21 mouse cellular contexts compared by ENCODE assay signal in genomic region chr11:120338786-120339185, GRCm38 (mm10). TPM values are rescaled to one million over a fixed set of nuclear protein-coding genes. Genes with fewer than 3 reads are reported as not detected.
A peak's percentile ranks its signal among the peaks of the same experiment; 100 is the strongest.
DNase-seq lines count a peak whose midpoint lies in the region; ATAC-seq and TF ChIP-seq lines count a peak whose summit lies in the region.
"Had no signal": no experiment of that assay in that cellular context is flagged by ENCODE, and none has a peak within 500 bp of the region (broad histone marks: within the 10 kb centered on the region; RNA-seq: fewer than 3 reads in every experiment).

No protein-coding gene starts in this region.

- H3K36me3 ChIP-seq in intestine, embryonic 14.5 days (ENCODE audit: control insufficient read depth, insufficient read depth, low read length): no peaks in the 10 kb centered on the region
- H3K36me3 ChIP-seq in intestine, postnatal 0 days (ENCODE audit: control insufficient read depth, insufficient read depth): no peaks in the 10 kb centered on the region
- H3K36me3 ChIP-seq in limb, embryonic 11.5 days (ENCODE audit: control insufficient read depth, insufficient read depth, low read length): no peaks in the 10 kb centered on the region
- no peaks in the 10 kb centered on the region for H3K36me3 ChIP-seq in limb, embryonic 10.5 days
- H3K36me3 ChIP-seq: forebrain, embryonic 15.5 days; hindbrain, embryonic 10.5 days; limb, embryonic 13.5 days; liver, embryonic 15.5 days had no signal

- no peaks in the 10 kb centered on the region; the same call in 1 of the 2 replicates for H3K9me3 ChIP-seq in intestine, embryonic 14.5 days (ENCODE audit: control insufficient read depth, low read length)
- H3K9me3 ChIP-seq in intestine, postnatal 0 days (ENCODE audit: control insufficient read depth): no peaks in the 10 kb centered on the region
- H3K9me3 ChIP-seq in limb, embryonic 11.5 days (ENCODE audit: control insufficient read depth, low read length): no peaks in the 10 kb centered on the region
- no peaks in the 10 kb centered on the region for H3K9me3 ChIP-seq in limb, embryonic 10.5 days (replicated peaks)
- H3K9me3 ChIP-seq: forebrain, embryonic 15.5 days; liver, embryonic 15.5 days had no signal

- H3K27me3 ChIP-seq in intestine, embryonic 14.5 days (replicated peaks; ENCODE audit: control insufficient read depth, insufficient read depth, low read length): no peaks in the 10 kb centered on the region
- H3K27me3 ChIP-seq in intestine, postnatal 0 days (replicated peaks; ENCODE audit: control insufficient read depth, insufficient read depth, low read length): no peaks in the 10 kb centered on the region
- H3K27me3 ChIP-seq in limb, embryonic 11.5 days (ENCODE audit: control insufficient read depth, insufficient read depth, low read length): no peaks in the 10 kb centered on the region
- no peaks in the 10 kb centered on the region for H3K27me3 ChIP-seq in limb, embryonic 10.5 days (ENCODE audit: low read depth, poor library complexity, severe bottlenecking)
- H3K27me3 ChIP-seq: forebrain, embryonic 15.5 days; limb, embryonic 13.5 days; liver, embryonic 15.5 days had no signal

- no peak for ATAC-seq in intestine, embryonic 14.5 days (replicated peaks; ENCODE audit: low FRiP score, low TSS enrichment, low read depth)
- ATAC-seq in intestine, postnatal 0 days: no peak
- no peak for ATAC-seq in limb, embryonic 11.5 days (ENCODE audit: insufficient number of reproducible peaks, low FRiP score, low TSS enrichment, low read depth)
- ATAC-seq: forebrain, embryonic 15.5 days; hindbrain, postnatal 0 days; midbrain, embryonic 16.5 days had no signal

- H3K9ac ChIP-seq in intestine, embryonic 14.5 days (ENCODE audit: low read length): no peak overlapping the region
- H3K9ac ChIP-seq in intestine, postnatal 0 days (ENCODE audit: low read depth, low read length): no peak overlapping the region
- H3K9ac ChIP-seq in limb, embryonic 11.5 days (ENCODE audit: low read length): no peak overlapping the region
- H3K9ac ChIP-seq: forebrain, embryonic 15.5 days; limb, embryonic 13.5 days; liver, embryonic 15.5 days had no signal

- H3K4me3 ChIP-seq in intestine, embryonic 14.5 days (ENCODE audit: low read depth, low read length): no peak overlapping the region
- no peak overlapping the region for H3K4me3 ChIP-seq in intestine, postnatal 0 days (ENCODE audit: low read depth, low read length)
- no peak overlapping the region for H3K4me3 ChIP-seq in limb, embryonic 11.5 days (ENCODE audit: low read depth, low read length)
- H3K4me3 ChIP-seq in limb, embryonic 10.5 days: no peak overlapping the region
- H3K4me3 ChIP-seq: forebrain, embryonic 15.5 days; hindbrain, embryonic 10.5 days; limb, embryonic 13.5 days; liver, embryonic 15.5 days had no signal

- no peak overlapping the region for H3K27ac ChIP-seq in intestine, embryonic 14.5 days (ENCODE audit: low read depth)
- H3K27ac ChIP-seq in intestine, postnatal 0 days (ENCODE audit: low read depth, low read length): no peak overlapping the region
- H3K27ac ChIP-seq in limb, embryonic 11.5 days (replicated peaks; ENCODE audit: low read depth, low read length): no peak overlapping the region
- H3K27ac ChIP-seq in limb, embryonic 10.5 days: no peak overlapping the region
- H3K27ac ChIP-seq: forebrain, embryonic 15.5 days; hindbrain, embryonic 10.5 days; hindbrain, postnatal 0 days; limb, embryonic 13.5 days; macrophage had no signal

- H3K4me2 ChIP-seq in intestine, embryonic 14.5 days (ENCODE audit: low read length): no peak overlapping the region
- no peak overlapping the region for H3K4me2 ChIP-seq in intestine, postnatal 0 days (replicated peaks; ENCODE audit: low read depth)
- no peak overlapping the region for H3K4me2 ChIP-seq in limb, embryonic 11.5 days (ENCODE audit: low read depth, severe bottlenecking)
- H3K4me2 ChIP-seq: forebrain, embryonic 15.5 days; heart, embryonic 11.5 days; limb, embryonic 13.5 days; liver, embryonic 15.5 days had no signal

- TF ChIP-seq CTCF in intestine, postnatal 0 days (IDR thresholded peaks at IDR 0.05; ENCODE audit: low read depth): no peak

- 72% methylated on average over 3 of the region's 3 CpGs for WGBS in intestine, embryonic 14.5 days
- WGBS in intestine, postnatal 0 days: 78% methylated on average over 3 of the region's 3 CpGs
- WGBS in limb, embryonic 11.5 days: 80% methylated on average over 3 of the region's 3 CpGs
- 75% methylated on average over 3 of the region's 3 CpGs for WGBS in limb, embryonic 10.5 days

- H3K4me1 ChIP-seq in intestine, embryonic 14.5 days (replicated peaks; ENCODE audit: control insufficient read depth, insufficient read depth, low read length): no peaks in the 10 kb centered on the region
- H3K4me1 ChIP-seq in intestine, postnatal 0 days (replicated peaks; ENCODE audit: control insufficient read depth, insufficient read depth, low read length): no peaks in the 10 kb centered on the region
- H3K4me1 ChIP-seq in limb, embryonic 11.5 days (ENCODE audit: control insufficient read depth, insufficient read depth, low read length): no peaks in the 10 kb centered on the region
- H3K4me1 ChIP-seq in limb, embryonic 10.5 days: 0 out of 2 replicates have a peak, but pooled peaks cover 2% of the 10 kb centered on the region
- H3K4me1 ChIP-seq: forebrain, embryonic 15.5 days; limb, embryonic 13.5 days had no signal

- peak; percentile 0 for DNase-seq in cerebellum, adult 9-11 months
- no peak for DNase-seq in cerebellum, adult 11-12 months
- peak; percentile 41 for DNase-seq in intestine, embryonic 14.5 days (ENCODE audit: low spot score)
- DNase-seq in limb, embryonic 11.5 days (ENCODE audit: low spot score): peak; percentile 13
- no peak for DNase-seq in limb, embryonic 10.5 days (ENCODE audit: low spot score)
- DNase-seq in induced T-regulatory cell, adult 2 months (ENCODE audit: low read depth): peak; percentile 30
- DNase-seq: adrenal gland, postnatal 10 days; cerebellum, adult 2 months; cerebellum, postnatal 36 days; embryo, embryonic 11 days; thymus, postnatal 25 days had no signal

RNA-seq across cellular contexts. Expression of gene Actg1, which starts 9.6 kb away (rescaled TPM):
- 2,797 and 3,021 TPM in 2 replicates for polyA plus RNA-seq in intestine, embryonic 14.5 days (2014; fragmentation: Nextera tagmentation; extraction: Ambion mirVana)
- 1,513 and 1,605 TPM in 2 replicates for polyA plus RNA-seq in intestine, postnatal 0 days (2015; fragmentation: Nextera tagmentation; extraction: Ambion mirVana)
- polyA plus RNA-seq in limb, embryonic 11.5 days (2014; fragmentation: Nextera tagmentation; extraction: Ambion mirVana): 2,996 and 3,123 TPM in 2 replicates
- 3,099 and 3,197 TPM in 2 replicates for polyA plus RNA-seq in limb, embryonic 10.5 days (2016; fragmentation: Nextera tagmentation; extraction: Ambion mirVana)

RNA-seq across cellular contexts. Expression of gene Fscn2, which starts 22.5 kb away (rescaled TPM):
- 0.12 and 0.65 TPM in 2 replicates for polyA plus RNA-seq in intestine, embryonic 14.5 days (2014; fragmentation: Nextera tagmentation; extraction: Ambion mirVana)
- polyA plus RNA-seq in intestine, postnatal 0 days (2015; fragmentation: Nextera tagmentation; extraction: Ambion mirVana): 0.14 and 0.16 TPM in 2 replicates
- 0.21 and 0.47 TPM in 2 replicates for polyA plus RNA-seq in limb, embryonic 11.5 days (2014; fragmentation: Nextera tagmentation; extraction: Ambion mirVana)
- polyA plus RNA-seq in limb, embryonic 10.5 days (2016; fragmentation: Nextera tagmentation; extraction: Ambion mirVana): 0.35 and 0.74 TPM in 2 replicates
- polyA plus RNA-seq: cerebellum, adult 2 months; liver, embryonic 15.5 days; macrophage; spleen, adult 2 months had no signal

RNA-seq across cellular contexts. Expression of gene Faap100, which starts 39.8 kb away (rescaled TPM):
- 32.6 and 37.0 TPM in 2 replicates for polyA plus RNA-seq in intestine, embryonic 14.5 days (2014; fragmentation: Nextera tagmentation; extraction: Ambion mirVana)
- 9.7 and 11.7 TPM in 2 replicates for polyA plus RNA-seq in intestine, postnatal 0 days (2015; fragmentation: Nextera tagmentation; extraction: Ambion mirVana)
- 30.4 and 33.1 TPM in 2 replicates for polyA plus RNA-seq in limb, embryonic 11.5 days (2014; fragmentation: Nextera tagmentation; extraction: Ambion mirVana)
- 34.2 and 40.6 TPM in 2 replicates for polyA plus RNA-seq in limb, embryonic 10.5 days (2016; fragmentation: Nextera tagmentation; extraction: Ambion mirVana)

Comparison
In these comparisons a context has a peak if more than half of its experiments do, and no peak if none do; other contexts are left out.
1. DNase-seq: peak in cerebellum, adult 9-11 months (single experiment), intestine, embryonic 14.5 days (single experiment), limb, embryonic 11.5 days (single experiment) and induced T-regulatory cell, adult 2 months (single experiment); none in cerebellum, adult 11-12 months (single experiment) and limb, embryonic 10.5 days (single experiment).